1 mouse cellular context compared by ENCODE assay signal in genomic region chr3:133141877-133142276, GRCm38 (mm10).
TF ChIP-seq lines count a peak whose summit lies in the region.

No protein-coding gene starts in this region.

TF ChIP-seq in MEL, 35 proteins besides CTCF, POLR2A, EP300 and RAD21 (continued from another document):
- TF ChIP-seq MXI1 (IDR thresholded peaks at IDR 0.05; ENCODE audit: low read depth, low read length) (no peak), UBTF (IDR thresholded peaks at IDR 0.05; ENCODE audit: borderline replicate concordance, insufficient read depth, low read depth, low read length) (no peak)
